8 mouse cellular contexts compared by ENCODE assay signal in the genomic region with DNA sequence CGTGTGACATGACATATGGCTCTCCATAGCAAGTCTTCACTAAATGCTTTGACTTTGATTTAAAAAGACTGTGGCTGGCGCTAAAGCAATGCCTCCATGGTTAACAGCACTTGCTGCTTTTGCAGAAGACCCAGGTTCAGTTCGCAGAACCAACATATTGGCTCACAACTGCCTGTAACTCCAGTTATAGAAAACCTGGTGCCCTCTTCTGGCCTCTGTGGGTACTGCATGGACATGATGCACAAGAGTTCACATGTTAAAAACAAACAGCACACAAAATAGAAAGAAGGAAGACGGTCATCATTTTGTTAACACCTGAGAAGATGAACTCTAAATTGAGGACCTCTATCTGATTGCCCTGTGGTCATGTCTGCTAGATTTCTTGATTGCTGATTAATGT.
DNase-seq lines count a peak whose midpoint lies in the region; ATAC-seq lines count a peak whose summit lies in the region.

No protein-coding gene starts in this region.

- ATAC-seq in kidney, embryonic 14.5 days (ENCODE audit: low FRiP score, low TSS enrichment), result no peak
- no peak for ATAC-seq in frontal cortex, adult (ENCODE audit: low TSS enrichment)
- ATAC-seq in hindbrain, embryonic 14.5 days (ENCODE audit: low FRiP score), result no peak

- no peak overlapping the region for H3K9ac ChIP-seq in kidney, embryonic 14.5 days (ENCODE audit: low read depth, low read length)
- H3K9ac ChIP-seq in hindbrain, embryonic 14.5 days, result no peak overlapping the region

- H3K4me3 ChIP-seq in kidney, embryonic 14.5 days (ENCODE audit: low read length), result no peak overlapping the region
- H3K4me3 ChIP-seq in hindbrain, embryonic 14.5 days (replicated peaks; ENCODE audit: low read length), result no peak overlapping the region

- no peak overlapping the region for H3K4me2 ChIP-seq in kidney, embryonic 14.5 days (replicated peaks; ENCODE audit: low read depth, low read length)
- H3K4me2 ChIP-seq in hindbrain, embryonic 14.5 days (replicated peaks), result no peak overlapping the region

- WGBS in kidney, embryonic 14.5 days, result 89% methylated on average over 4 of the region's 4 CpGs
- WGBS in hindbrain, embryonic 14.5 days, result 92% methylated on average over 4 of the region's 4 CpGs

- no peaks in the 10 kb centered on the region for H3K36me3 ChIP-seq in kidney, embryonic 14.5 days (ENCODE audit: control insufficient read depth, insufficient read depth, low read length)
- no peaks in the 10 kb centered on the region for H3K36me3 ChIP-seq in hindbrain, embryonic 14.5 days (replicated peaks; ENCODE audit: control insufficient read depth, insufficient read depth)

- DNase-seq in kidney, adult 18-20 months, result peak; percentile 22
- DNase-seq in thymus, postnatal 25 days, result peak; percentile 4
- DNase-seq in thymus, postnatal 0 days (ENCODE audit: low spot score), result no peak
- peak; percentile 8 for DNase-seq in embryo, embryonic 11 days
- peak; percentile 49 for DNase-seq in thymus, postnatal 4 days
- DNase-seq in hindbrain, embryonic 14.5 days (ENCODE audit: low spot score), result no peak

- no peaks in the 10 kb centered on the region for H3K4me1 ChIP-seq in kidney, embryonic 14.5 days (ENCODE audit: control insufficient read depth, insufficient read depth, low read length)
- no peaks in the 10 kb centered on the region for H3K4me1 ChIP-seq in hindbrain, embryonic 14.5 days (replicated peaks; ENCODE audit: control insufficient read depth, insufficient read depth, low read length)

- no peaks in the 10 kb centered on the region for H3K27me3 ChIP-seq in kidney, embryonic 14.5 days (ENCODE audit: control insufficient read depth, insufficient read depth, low read length)
- no peaks in the 10 kb centered on the region for H3K27me3 ChIP-seq in hindbrain, embryonic 14.5 days (ENCODE audit: control insufficient read depth, insufficient read depth, low read length)

- H3K9me3 ChIP-seq in kidney, embryonic 14.5 days (ENCODE audit: control insufficient read depth, low read length), result no peaks in the 10 kb centered on the region
- H3K9me3 ChIP-seq in hindbrain, embryonic 14.5 days (ENCODE audit: control insufficient read depth, low read length), result no peaks in the 10 kb centered on the region

- no peak overlapping the region for H3K27ac ChIP-seq in kidney, embryonic 14.5 days (ENCODE audit: low read depth, low read length)
- no peak overlapping the region for H3K27ac ChIP-seq in hindbrain, embryonic 14.5 days

Comparison
In these comparisons a context has a peak if more than half of its experiments do, and no peak if none do; other contexts are left out.
1. DNase-seq: peak in kidney, adult 18-20 months (single experiment), thymus, postnatal 25 days (single experiment), embryo, embryonic 11 days (single experiment) and thymus, postnatal 4 days (single experiment); none in thymus, postnatal 0 days (single experiment) and hindbrain, embryonic 14.5 days (single experiment).